Mouse (Mus musculus) forebrain, embryonic 10.5 days (tissue): ENCODE measurements around the gene Gas7. TPM values are rescaled to one million over a fixed set of nuclear protein-coding genes. Genes with fewer than 3 reads are reported as not detected.

Experiments used
- polyA plus RNA-seq: library from polyadenylated mRNA; unstranded; fragments of >200 nt; fragmentation: Nextera tagmentation; extraction: Ambion mirVana; gene quantifications from 2 replicates; pipeline ENCODE4 v1.2.1, GENCODE M21; 2016

The Gas7 gene
- polyA plus RNA-seq, 1 experiment from 2014 or later, result 3.1 TPM

Other genes with a start within 250 kb of the Gas7 start
- gene Myh4, start 217.4 kb upstream of the Gas7 start, polyA plus RNA-seq, result not detected in 2 replicates
- not detected in 2 replicates for gene Myh8, start 178.3 kb upstream of the Gas7 start, polyA plus RNA-seq
- not detected in 2 replicates for gene Myh13, start 133.8 kb upstream of the Gas7 start, polyA plus RNA-seq
- not detected in 2 replicates for gene Rcvrn, start 239.9 kb downstream of the Gas7 start, polyA plus RNA-seq